Mouse (Mus musculus): ENCODE results near the gene Dlk1. TPM values are rescaled to one million over a fixed set of nuclear protein-coding genes. Genes with fewer than 3 reads are reported as not detected.

Gene Dlk1
- polyA plus RNA-seq, 1 experiment from 2014 or later = 744 TPM

- no peak for ATAC-seq (replicated peaks; ENCODE audit: low FRiP score)
- Histone ChIP-seq H3K4me2 (no peak overlapping the region), H3K27ac (ENCODE audit: low read depth, low read length) (peak overlapping the region; percentile 13; the same call in 1 of the 2 replicates), H3K36me3 (ENCODE audit: control insufficient read depth, insufficient read depth, low read length) (no peaks in the 10 kb centered on the region), H3K4me1 (replicated peaks; ENCODE audit: control insufficient read depth, insufficient read depth, low read length) (peaks cover 8% of the 10 kb centered on the region), H3K9me3 (ENCODE audit: control insufficient read depth, low read length) (no peaks in the 10 kb centered on the region), H3K9ac (ENCODE audit: low read depth, low read length) (no peak overlapping the region), H3K4me3 (ENCODE audit: low read depth, low read length) (no peak overlapping the region), H3K27me3 (replicated peaks; ENCODE audit: control insufficient read depth, insufficient read depth, low read length) (no peaks in the 10 kb centered on the region)
- 73% methylated on average over 6 of the region's 6 CpGs for WGBS
- DNase-seq (ENCODE audit: low spot score) = no peak
Measured at GRCm38 (mm10) chr12:109502360-109503040, 49.9 kb downstream of the Dlk1 start.

GRCm38 (mm10) chr12:109507693-109508092 lies 55.1 kb downstream of the Dlk1 start:
- Histone ChIP-seq H3K9ac (ENCODE audit: low read depth, low read length) (no peak overlapping the region), H3K27ac (ENCODE audit: low read depth, low read length) (no peak overlapping the region; the same call in 1 of the 2 replicates), H3K27me3 (replicated peaks; ENCODE audit: control insufficient read depth, insufficient read depth, low read length) (no peaks in the 10 kb centered on the region), H3K36me3 (ENCODE audit: control insufficient read depth, insufficient read depth, low read length) (no peaks in the 10 kb centered on the region), H3K4me2 (no peak overlapping the region), H3K4me3 (ENCODE audit: low read depth, low read length) (no peak overlapping the region), H3K4me1 (replicated peaks; ENCODE audit: control insufficient read depth, insufficient read depth, low read length) (peaks cover 29% of the 10 kb centered on the region), H3K9me3 (ENCODE audit: control insufficient read depth, low read length) (no peaks in the 10 kb centered on the region)
- DNase-seq (ENCODE audit: low spot score) = no peak
- 77% methylated on average over 11 of the region's 11 CpGs for WGBS
- ATAC-seq (replicated peaks; ENCODE audit: low FRiP score) = no peak

- DNase-seq (ENCODE audit: low spot score) (no peak), ATAC-seq (replicated peaks; ENCODE audit: low FRiP score) (no peak)
- H3K4me2 ChIP-seq = no peak overlapping the region
- WGBS = 30% methylated on average over 20 of the region's 20 CpGs
- H3K27ac ChIP-seq (ENCODE audit: low read depth, low read length) = peak overlapping the region; percentile 72
- no peaks in the 10 kb centered on the region for H3K9me3 ChIP-seq (ENCODE audit: control insufficient read depth, low read length)
- no peak overlapping the region for H3K4me3 ChIP-seq (ENCODE audit: low read depth, low read length)
- peak overlapping the region; percentile 20; the same call in 1 of the 2 replicates for H3K9ac ChIP-seq (ENCODE audit: low read depth, low read length)
- H3K27me3 ChIP-seq (replicated peaks; ENCODE audit: control insufficient read depth, insufficient read depth, low read length) = no peaks in the 10 kb centered on the region
- H3K36me3 ChIP-seq (ENCODE audit: control insufficient read depth, insufficient read depth, low read length) = no peaks in the 10 kb centered on the region
- H3K4me1 ChIP-seq (replicated peaks; ENCODE audit: control insufficient read depth, insufficient read depth, low read length) = peaks cover 37% of the 10 kb centered on the region
Measured at GRCm38 (mm10) chr12:109508495-109509454, 56.2 kb downstream of the Dlk1 start.

- 42% methylated on average over 9 of the region's 9 CpGs for WGBS
- DNase-seq (ENCODE audit: low spot score) = no peak
- H3K9me3 ChIP-seq (ENCODE audit: control insufficient read depth, low read length) = no peaks in the 10 kb centered on the region
- ATAC-seq (replicated peaks; ENCODE audit: low FRiP score) = no peak
- H3K27ac ChIP-seq (ENCODE audit: low read depth, low read length) = peak overlapping the region; percentile 72; the same call in 1 of the 2 replicates
- no peaks in the 10 kb centered on the region for H3K36me3 ChIP-seq (ENCODE audit: control insufficient read depth, insufficient read depth, low read length)
- H3K4me2 ChIP-seq = no peak overlapping the region
- no peak overlapping the region for H3K9ac ChIP-seq (ENCODE audit: low read depth, low read length)
- no peaks in the 10 kb centered on the region for H3K27me3 ChIP-seq (replicated peaks; ENCODE audit: control insufficient read depth, insufficient read depth, low read length)
- H3K4me1 ChIP-seq (replicated peaks; ENCODE audit: control insufficient read depth, insufficient read depth, low read length) = peaks cover 37% of the 10 kb centered on the region
- no peak overlapping the region for H3K4me3 ChIP-seq (ENCODE audit: low read depth, low read length)
Measured at GRCm38 (mm10) chr12:109509531-109510137, 57.0 kb downstream of the Dlk1 start.

- Histone ChIP-seq H3K4me1 (replicated peaks; ENCODE audit: control insufficient read depth, insufficient read depth, low read length) (peaks cover 37% of the 10 kb centered on the region), H3K27me3 (replicated peaks; ENCODE audit: control insufficient read depth, insufficient read depth, low read length) (no peaks in the 10 kb centered on the region), H3K27ac (ENCODE audit: low read depth, low read length) (peak overlapping the region; percentile 9; the same call in 1 of the 2 replicates), H3K36me3 (ENCODE audit: control insufficient read depth, insufficient read depth, low read length) (no peaks in the 10 kb centered on the region), H3K4me3 (ENCODE audit: low read depth, low read length) (no peak overlapping the region), H3K4me2 (no peak overlapping the region), H3K9me3 (ENCODE audit: control insufficient read depth, low read length) (no peaks in the 10 kb centered on the region), H3K9ac (ENCODE audit: low read depth, low read length) (no peak overlapping the region)
- no peak for DNase-seq (ENCODE audit: low spot score)
- no peak for ATAC-seq (replicated peaks; ENCODE audit: low FRiP score)
- 68% methylated on average over 8 of the region's 8 CpGs for WGBS
Measured at GRCm38 (mm10) chr12:109510247-109510646, 57.6 kb downstream of the Dlk1 start.

GRCm38 (mm10) chr12:109511456-109511855 lies 58.8 kb downstream of the Dlk1 start:
- ATAC-seq (replicated peaks; ENCODE audit: low FRiP score) (no peak), DNase-seq (ENCODE audit: low spot score) (no peak)
- Histone ChIP-seq H3K4me2 (no peak overlapping the region), H3K9ac (ENCODE audit: low read depth, low read length) (no peak overlapping the region), H3K36me3 (ENCODE audit: control insufficient read depth, insufficient read depth, low read length) (no peaks in the 10 kb centered on the region), H3K9me3 (ENCODE audit: control insufficient read depth, low read length) (no peaks in the 10 kb centered on the region), H3K4me1 (replicated peaks; ENCODE audit: control insufficient read depth, insufficient read depth, low read length) (peaks cover 37% of the 10 kb centered on the region), H3K27me3 (replicated peaks; ENCODE audit: control insufficient read depth, insufficient read depth, low read length) (no peaks in the 10 kb centered on the region), H3K27ac (ENCODE audit: low read depth, low read length) (0 out of 2 replicates have a peak overlapping the region, but pooled peaks have one; percentile 17), H3K4me3 (ENCODE audit: low read depth, low read length) (no peak overlapping the region)
- 71% methylated on average over 8 of the region's 8 CpGs for WGBS

- 21% methylated on average over 13 of the region's 13 CpGs for WGBS
- Histone ChIP-seq H3K4me1 (replicated peaks; ENCODE audit: control insufficient read depth, insufficient read depth, low read length) (peaks cover 43% of the 10 kb centered on the region), H3K9me3 (ENCODE audit: control insufficient read depth, low read length) (no peaks in the 10 kb centered on the region), H3K4me2 (no peak overlapping the region), H3K9ac (ENCODE audit: low read depth, low read length) (no peak overlapping the region), H3K27me3 (replicated peaks; ENCODE audit: control insufficient read depth, insufficient read depth, low read length) (no peaks in the 10 kb centered on the region), H3K36me3 (ENCODE audit: control insufficient read depth, insufficient read depth, low read length) (no peaks in the 10 kb centered on the region), H3K27ac (ENCODE audit: low read depth, low read length) (peak overlapping the region; percentile 80), H3K4me3 (ENCODE audit: low read depth, low read length) (no peak overlapping the region)
- DNase-seq (ENCODE audit: low spot score) (no peak), ATAC-seq (replicated peaks; ENCODE audit: low FRiP score) (peak; percentile 65)
Measured at GRCm38 (mm10) chr12:109512151-109512907, 59.7 kb downstream of the Dlk1 start.

Data from liver, embryonic 11.5 days (tissue).